Mouse (Mus musculus) hindbrain, embryonic 12.5 days (tissue): Measurements from ENCODE around the gene Homez. TPM values are rescaled to one million over a fixed set of nuclear protein-coding genes. Genes with fewer than 3 reads are reported as not detected.

Source experiments
- ATAC-seq: fragments of 200-750 bp; cut with Nextera tagmentation; 2 replicates; pipeline ENCODE4 v1.8.0; 2017; ENCODE audit warnings: moderate TSS enrichment; ENCODE audit not compliant: low FRiP score
- H3K27ac ChIP-seq: fragments of 300-500 bp; sonication (generic); 2 replicates; pipeline ENCODE4 v1.5.1; 2016; ENCODE audit warnings: mild to moderate bottlenecking
- H3K27me3 ChIP-seq: fragments of 300-500 bp; sonication (generic); 2 replicates; pipeline ENCODE4 v1.6.1; 2016; ENCODE audit warnings: mild to moderate bottlenecking
- H3K36me3 ChIP-seq: fragments of 300-500 bp; sonication (generic); 2 replicates; pipeline ENCODE4 v1.6.1; 2016; ENCODE audit warnings: mild to moderate bottlenecking
- H3K4me1 ChIP-seq: fragments of 300-500 bp; sonication (generic); 2 replicates; pipeline ENCODE4 v1.6.1; 2016
- H3K4me2 ChIP-seq: fragments of 300-500 bp; sonication (generic); replicated peaks from 2 replicates; pipeline ENCODE4 v1.6.1; 2016; ENCODE audit warnings: mild to moderate bottlenecking
- H3K4me3 ChIP-seq: fragments of 300-500 bp; sonication (generic); 2 replicates; pipeline ENCODE4 v1.5.1; 2016; ENCODE audit warnings: mild to moderate bottlenecking
- H3K9ac ChIP-seq: fragments of 300-500 bp; sonication (generic); 2 replicates; pipeline ENCODE4 v1.6.1; 2016; ENCODE audit warnings: mild to moderate bottlenecking, moderate library complexity
- H3K9me3 ChIP-seq: fragments of 300-500 bp; sonication (generic); replicated peaks from 2 replicates; pipeline ENCODE4 v1.6.1; 2016; ENCODE audit warnings: mild to moderate bottlenecking
- WGBS: fragments of 180-500 bp; shearing (Covaris S2); methylation state at CpG from one replicate; pipeline ENCODE4 v1.1.7; 2016; 5-methylcytosine and 5-hydroxymethylcytosine counted together
- polyA plus RNA-seq: library from polyadenylated mRNA; unstranded; fragments of >200 nt; fragmentation: Nextera tagmentation; extraction: Ambion mirVana; gene quantifications from 2 replicates; pipeline ENCODE4 v1.2.1, GENCODE M21; 2016

The Homez gene
- 11.0 and 14.0 TPM in 2 replicates for polyA plus RNA-seq

DNA sequence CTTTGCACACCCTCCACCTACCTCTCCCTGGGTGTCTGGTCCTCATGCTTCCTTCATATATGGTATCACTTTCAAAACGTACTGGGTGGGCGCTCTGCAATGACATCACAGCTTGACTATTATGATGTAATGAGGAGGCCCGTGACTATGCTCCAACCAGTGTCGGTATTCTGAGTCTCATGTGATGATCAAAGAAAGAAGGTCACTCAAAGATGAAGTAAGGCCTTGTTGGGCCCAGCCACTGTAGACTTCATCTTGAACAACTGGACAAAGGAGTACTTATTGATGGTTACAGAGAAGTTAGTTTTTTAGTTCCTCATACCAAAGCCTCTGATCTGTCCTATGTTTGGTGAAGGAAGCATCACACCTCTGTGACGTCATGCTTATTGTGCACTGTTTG lies at the start of gene Homez:
Homez (minus strand) TSS at position 101 of the 400 bp plus-strand sequence.
- WGBS = 87% methylated on average over 5 of the region's 5 CpGs
- H3K4me2 ChIP-seq = no peak within 1 kb of the TSS
- peaks cover 6% of the 10 kb centered on the region for H3K4me1 ChIP-seq
- H3K9me3 ChIP-seq = no peaks in the 10 kb centered on the region
- H3K9ac ChIP-seq = no peak within 1 kb of the TSS
- no peak within 1 kb of the TSS for H3K27ac ChIP-seq
- H3K4me3 ChIP-seq = no peak within 1 kb of the TSS
- ATAC-seq = no peak
- H3K27me3 ChIP-seq = 0 out of 2 replicates have a peak, but pooled peaks cover 3% of the 10 kb centered on the region
- H3K36me3 ChIP-seq = no peaks in the 10 kb centered on the region

DNA sequence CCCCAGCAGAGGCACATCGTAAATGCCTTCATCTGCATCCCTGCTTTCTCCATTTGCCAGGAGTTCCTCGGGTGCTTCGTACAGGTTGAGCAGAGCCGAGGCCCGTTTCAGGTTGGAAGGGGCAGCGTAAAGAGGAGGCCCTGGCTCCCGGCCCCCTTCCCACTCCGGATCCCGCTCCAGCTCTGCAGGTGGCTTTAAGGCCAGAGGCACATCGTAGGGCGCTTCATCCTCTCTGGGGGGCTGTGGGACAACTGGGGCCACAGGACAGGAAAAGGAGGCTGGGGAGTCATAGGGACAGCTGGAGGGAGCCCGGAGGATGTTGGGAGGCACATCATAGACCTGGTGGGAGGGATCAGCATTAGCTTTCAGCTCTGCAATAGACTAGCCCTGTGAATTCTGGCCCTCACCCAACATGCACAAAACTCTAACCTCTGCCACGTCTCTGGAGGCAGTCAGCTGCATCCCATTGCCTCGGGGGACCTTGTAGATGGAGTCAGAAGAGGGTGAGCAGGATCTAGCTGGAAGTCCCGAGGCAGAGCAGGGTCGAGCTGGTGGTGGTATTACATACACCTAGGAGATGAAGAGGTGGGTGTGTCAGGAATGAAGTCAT lies 49.4 kb upstream of the Homez start:
- Histone ChIP-seq H3K4me1 (peaks cover 17% of the 10 kb centered on the region), H3K27ac (no peak overlapping the region), H3K27me3 (no peaks in the 10 kb centered on the region), H3K9ac (no peak overlapping the region), H3K36me3 (peaks cover 54% of the 10 kb centered on the region), H3K9me3 (peaks cover 16% of the 10 kb centered on the region), H3K4me3 (no peak overlapping the region), H3K4me2 (no peak overlapping the region)
- no peak for ATAC-seq
- 92% methylated on average over 16 of the region's 16 CpGs for WGBS

DNA sequence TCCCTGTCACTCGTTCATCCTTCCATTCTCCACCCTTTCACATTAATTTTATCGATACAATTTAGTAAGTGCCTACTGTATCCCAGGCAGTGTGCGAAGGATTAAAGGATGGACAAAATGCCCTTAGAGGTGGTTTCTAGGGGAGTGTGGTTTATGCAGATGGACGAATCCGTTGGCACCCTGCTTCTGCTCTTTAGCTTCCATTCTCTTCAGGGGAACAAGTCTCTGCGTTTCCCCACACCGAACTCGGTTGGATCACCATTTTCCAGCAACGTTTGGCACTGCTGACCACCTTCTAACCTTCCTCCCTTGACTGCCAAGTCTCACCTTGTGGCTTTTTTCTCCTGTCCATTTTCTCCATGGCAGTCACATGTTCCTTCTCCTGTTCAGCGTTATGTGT lies 42.6 kb upstream of the Homez start:
- Histone ChIP-seq H3K9me3 (no peaks in the 10 kb centered on the region), H3K9ac (peak overlapping the region; percentile 99), H3K27ac (peak overlapping the region; percentile 92), H3K4me2 (peak overlapping the region; percentile 99), H3K27me3 (no peaks in the 10 kb centered on the region), H3K4me3 (peak overlapping the region; percentile 76), H3K4me1 (peaks cover 34% of the 10 kb centered on the region), H3K36me3 (peaks cover 40% of the 10 kb centered on the region)
- 15% methylated on average over 10 of the region's 10 CpGs for WGBS
- ATAC-seq = no peak; the same call in 1 of the 2 replicates

DNA sequence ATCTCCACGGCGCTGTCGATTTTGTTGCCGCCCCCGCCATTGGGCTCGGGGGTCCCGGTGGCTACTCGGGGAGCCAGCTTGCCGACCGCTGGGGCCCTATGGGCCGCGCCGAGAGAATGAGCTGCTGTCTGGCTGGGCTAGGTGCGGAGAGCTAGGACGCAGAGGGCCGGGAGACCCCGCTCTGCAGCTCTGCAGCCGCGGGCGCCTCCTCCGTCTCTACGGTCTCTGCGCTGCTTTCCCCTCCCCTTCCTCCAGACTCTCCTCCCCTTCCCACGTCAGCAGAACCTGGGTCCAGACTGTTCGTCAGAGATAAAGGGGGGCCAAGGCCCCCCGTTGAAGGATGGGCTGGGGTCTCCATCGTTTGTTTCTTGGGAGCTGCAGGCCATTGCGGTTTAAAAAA lies 42.1 kb upstream of the Homez start, which contains the start of gene Slc22a17:
Slc22a17 (minus strand) TSS at position 247 of the 400 bp plus-strand sequence.
- peak; percentile 95 for ATAC-seq
- Histone ChIP-seq H3K27me3 (no peaks in the 10 kb centered on the region), H3K4me1 (peaks cover 37% of the 10 kb centered on the region), H3K9me3 (no peaks in the 10 kb centered on the region), H3K9ac (peak within 1 kb of the TSS; percentile 99), H3K27ac (peak within 1 kb of the TSS; percentile 92), H3K4me3 (peak within 1 kb of the TSS; percentile 76), H3K36me3 (peaks cover 44% of the 10 kb centered on the region), H3K4me2 (peak within 1 kb of the TSS; percentile 99)
- WGBS = under 1% methylated on average over 28 of the region's 28 CpGs

DNA sequence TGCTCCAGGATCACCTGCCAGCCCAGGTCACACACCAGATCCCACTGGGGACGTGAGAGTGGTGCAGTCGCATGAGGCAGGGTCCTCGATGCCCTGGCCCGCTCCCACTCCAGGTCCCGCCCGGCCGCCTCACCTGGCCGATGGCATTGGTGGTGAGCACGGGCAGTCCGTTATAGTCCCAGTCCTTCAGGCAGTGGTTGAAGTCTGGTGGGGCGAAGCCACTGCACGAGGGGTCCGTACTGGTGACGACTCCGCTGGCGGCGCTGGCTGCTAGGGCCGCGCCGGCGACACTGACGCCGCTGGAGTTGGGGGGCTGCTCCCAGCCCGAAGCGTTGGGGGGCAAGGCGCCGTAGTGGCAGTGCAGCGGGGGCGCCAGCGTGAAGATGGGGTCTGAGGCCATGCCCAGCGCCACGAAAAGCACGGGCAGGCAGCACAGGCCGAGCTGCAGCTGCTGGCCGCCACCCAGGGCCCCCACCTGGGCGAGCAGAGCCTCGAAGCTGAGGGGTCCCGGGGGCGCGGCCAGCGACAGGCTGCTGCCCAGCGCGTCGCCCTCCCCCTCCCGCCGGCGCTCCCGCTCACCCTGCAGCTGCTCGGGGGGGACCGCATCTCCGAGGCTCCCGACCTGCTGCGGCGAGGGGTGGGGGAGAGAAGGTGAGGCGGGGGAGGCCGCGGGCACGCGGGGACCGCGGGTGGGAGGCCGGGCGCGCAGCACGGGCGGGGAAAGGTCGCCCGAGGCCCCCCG lies 41.5 kb upstream of the Homez start:
- H3K27me3 ChIP-seq = no peaks in the 10 kb centered on the region
- H3K9ac ChIP-seq = peak overlapping the region; percentile 99
- H3K4me3 ChIP-seq = peak overlapping the region; percentile 76
- H3K4me1 ChIP-seq = peaks cover 37% of the 10 kb centered on the region
- H3K27ac ChIP-seq = peak overlapping the region; percentile 92
- no peaks in the 10 kb centered on the region for H3K9me3 ChIP-seq
- peaks cover 48% of the 10 kb centered on the region for H3K36me3 ChIP-seq
- peak overlapping the region; percentile 99 for H3K4me2 ChIP-seq
- WGBS = 2% methylated on average over 59 of the region's 69 CpGs
- peak; percentile 75 for ATAC-seq

DNA sequence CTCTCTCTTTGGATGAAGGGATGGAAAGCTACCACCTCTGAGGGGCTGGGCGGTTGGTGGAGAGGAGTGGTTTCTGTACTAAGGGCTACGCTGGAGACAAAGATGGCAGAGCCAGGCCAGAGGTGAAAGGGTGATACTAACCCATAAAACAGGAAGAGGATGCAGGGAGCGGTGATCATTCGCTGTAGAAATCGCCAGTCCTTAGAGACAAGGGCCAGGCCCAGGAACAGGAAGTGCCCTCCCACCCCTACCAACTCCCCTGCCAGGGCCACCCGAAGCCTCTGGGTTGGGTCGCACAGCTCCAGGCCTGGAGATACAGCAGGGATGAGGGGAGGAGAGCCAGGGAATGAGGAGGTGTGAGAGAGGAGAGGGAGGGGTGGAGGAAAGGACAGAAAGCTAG lies 37.9 kb upstream of the Homez start:
- no peak overlapping the region for H3K4me3 ChIP-seq
- H3K27me3 ChIP-seq = no peaks in the 10 kb centered on the region
- H3K9ac ChIP-seq = no peak overlapping the region
- ATAC-seq = no peak
- no peak overlapping the region for H3K27ac ChIP-seq
- H3K36me3 ChIP-seq = peaks cover 53% of the 10 kb centered on the region
- no peak overlapping the region for H3K4me2 ChIP-seq
- peaks cover 35% of the 10 kb centered on the region for H3K4me1 ChIP-seq
- H3K9me3 ChIP-seq = no peaks in the 10 kb centered on the region
- WGBS = 79% methylated on average over 7 of the region's 7 CpGs

DNA sequence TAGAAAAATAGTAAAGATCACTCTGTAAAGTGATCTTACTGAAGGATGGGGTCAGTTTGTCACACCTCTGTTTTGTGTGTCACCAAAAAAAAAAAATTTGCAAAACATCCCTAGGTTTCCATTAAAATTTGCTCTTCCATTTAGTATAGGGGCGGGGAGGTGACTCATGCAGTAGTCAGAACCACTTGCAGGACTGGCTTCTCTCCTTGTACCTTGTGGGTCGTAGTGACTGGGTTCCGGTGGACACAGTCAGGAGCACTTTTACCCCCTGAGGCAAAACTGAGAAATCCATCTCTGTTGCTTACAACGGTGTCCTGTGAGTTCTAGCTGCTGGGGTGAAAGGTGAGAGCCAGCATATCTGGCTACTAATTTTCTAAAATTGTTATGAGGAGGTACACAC lies 32.9 kb upstream of the Homez start:
- no peaks in the 10 kb centered on the region for H3K27me3 ChIP-seq
- 87% methylated on average over 4 of the region's 4 CpGs for WGBS
- H3K27ac ChIP-seq = no peak overlapping the region
- no peak for ATAC-seq
- H3K4me2 ChIP-seq = no peak overlapping the region
- H3K9me3 ChIP-seq = no peaks in the 10 kb centered on the region
- no peak overlapping the region for H3K9ac ChIP-seq
- peaks cover 6% of the 10 kb centered on the region; the same call in 1 of the 2 replicates for H3K4me1 ChIP-seq
- no peak overlapping the region for H3K4me3 ChIP-seq
- H3K36me3 ChIP-seq = peaks cover 38% of the 10 kb centered on the region

DNA sequence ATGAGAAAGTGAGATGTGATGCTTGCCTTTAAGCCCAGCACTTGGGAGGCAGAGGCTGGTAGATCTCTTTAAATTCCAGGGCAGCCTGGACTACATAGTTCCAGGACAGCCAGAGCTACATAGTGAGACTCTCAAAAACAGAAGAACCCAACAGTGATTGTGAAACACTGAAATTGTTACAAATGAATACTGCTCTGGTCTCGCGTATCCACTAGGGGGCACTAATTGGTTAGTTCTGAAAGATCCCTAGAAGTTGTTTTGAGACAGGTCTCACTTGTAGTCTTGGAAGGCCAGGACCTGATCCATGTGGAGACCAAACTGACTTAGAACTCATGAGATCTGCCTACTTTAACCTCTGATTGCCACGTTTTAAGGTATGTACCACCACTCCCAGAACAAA lies 29.6 kb upstream of the Homez start:
- H3K27ac ChIP-seq = no peak overlapping the region
- no peaks in the 10 kb centered on the region for H3K27me3 ChIP-seq
- WGBS = 0% methylated on average over 3 of the region's 3 CpGs
- no peak overlapping the region for H3K4me3 ChIP-seq
- H3K9me3 ChIP-seq = no peaks in the 10 kb centered on the region
- H3K4me1 ChIP-seq = peaks cover 18% of the 10 kb centered on the region
- no peak overlapping the region for H3K9ac ChIP-seq
- ATAC-seq = peak; percentile 59
- peaks cover 36% of the 10 kb centered on the region for H3K36me3 ChIP-seq
- no peak overlapping the region for H3K4me2 ChIP-seq

DNA sequence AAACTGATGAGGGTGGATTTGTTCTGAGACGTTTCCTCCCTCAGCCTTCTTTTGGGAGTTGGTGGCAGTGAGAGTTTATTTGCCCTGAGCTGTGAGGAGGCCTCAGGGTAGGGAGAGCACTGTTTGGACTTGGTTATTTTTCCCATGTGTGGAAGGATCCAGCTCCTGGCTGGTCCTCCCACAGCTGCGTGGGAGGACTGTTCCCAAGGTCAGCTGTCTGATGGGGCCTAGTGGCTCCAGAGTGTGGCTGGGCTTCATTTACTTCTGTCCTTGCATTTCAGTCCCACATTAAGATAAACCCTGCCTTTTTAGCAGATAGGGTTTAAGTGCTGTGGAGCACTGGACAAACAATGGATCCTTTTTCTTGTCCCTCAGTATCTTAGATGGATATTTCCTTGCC lies 26.7 kb upstream of the Homez start:
- 74% methylated on average over 2 of the region's 2 CpGs for WGBS
- H3K36me3 ChIP-seq = peaks cover 33% of the 10 kb centered on the region
- no peaks in the 10 kb centered on the region for H3K27me3 ChIP-seq
- no peak for ATAC-seq
- no peak overlapping the region for H3K4me3 ChIP-seq
- H3K4me1 ChIP-seq = peaks cover 27% of the 10 kb centered on the region
- no peak overlapping the region for H3K27ac ChIP-seq
- no peak overlapping the region for H3K4me2 ChIP-seq
- H3K9me3 ChIP-seq = no peaks in the 10 kb centered on the region
- H3K9ac ChIP-seq = no peak overlapping the region

DNA sequence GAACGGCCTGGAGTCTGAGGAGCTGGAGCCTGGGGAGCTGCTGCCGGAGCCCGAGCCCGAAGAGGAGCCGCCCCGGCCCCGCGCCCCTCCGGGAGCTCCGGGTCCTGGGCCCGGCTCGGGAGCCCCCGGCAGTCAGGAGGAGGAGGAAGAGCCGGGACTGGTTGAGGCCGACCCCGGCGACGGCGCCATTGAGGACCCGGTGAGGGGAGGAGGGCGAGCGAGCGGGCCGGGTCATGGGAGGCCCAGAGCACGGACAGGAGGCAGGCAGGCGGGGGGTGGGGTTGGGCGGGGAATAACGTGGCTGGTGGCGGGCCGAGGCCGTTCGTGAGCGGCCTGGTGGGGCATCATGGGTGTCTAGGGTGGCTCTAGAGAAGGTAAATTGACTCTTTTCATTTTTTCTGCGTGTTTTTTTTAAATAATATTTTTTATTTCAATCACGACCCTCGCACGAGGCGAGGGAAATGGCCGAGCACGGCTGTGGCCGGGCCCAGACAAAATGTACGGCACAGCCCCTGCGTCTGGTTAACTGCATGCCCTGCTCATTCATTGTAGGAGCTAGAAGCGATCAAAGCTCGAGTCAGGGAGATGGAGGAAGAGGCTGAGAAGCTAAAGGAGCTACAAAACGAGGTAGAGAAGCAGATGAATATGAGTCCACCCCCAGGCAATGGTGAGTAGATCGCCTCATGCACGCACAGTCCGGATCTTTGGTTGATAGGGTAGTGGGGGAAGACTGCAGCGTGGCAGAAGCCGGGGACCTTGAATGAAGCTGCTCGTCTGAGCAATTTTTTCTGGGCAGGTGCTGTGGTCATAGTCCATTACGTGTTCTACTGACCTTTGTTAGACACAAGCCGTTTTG lies 23.8 kb upstream of the Homez start:
- H3K27me3 ChIP-seq = no peaks in the 10 kb centered on the region
- WGBS = under 1% methylated on average over 54 of the region's 54 CpGs
- peaks cover 27% of the 10 kb centered on the region for H3K4me1 ChIP-seq
- H3K4me2 ChIP-seq = peak overlapping the region; percentile 65
- peak; percentile 59 for ATAC-seq
- no peaks in the 10 kb centered on the region for H3K9me3 ChIP-seq
- H3K4me3 ChIP-seq = peak overlapping the region; percentile 80
- peak overlapping the region; percentile 97 for H3K9ac ChIP-seq
- peak overlapping the region; percentile 94 for H3K27ac ChIP-seq
- peaks cover 33% of the 10 kb centered on the region for H3K36me3 ChIP-seq

DNA sequence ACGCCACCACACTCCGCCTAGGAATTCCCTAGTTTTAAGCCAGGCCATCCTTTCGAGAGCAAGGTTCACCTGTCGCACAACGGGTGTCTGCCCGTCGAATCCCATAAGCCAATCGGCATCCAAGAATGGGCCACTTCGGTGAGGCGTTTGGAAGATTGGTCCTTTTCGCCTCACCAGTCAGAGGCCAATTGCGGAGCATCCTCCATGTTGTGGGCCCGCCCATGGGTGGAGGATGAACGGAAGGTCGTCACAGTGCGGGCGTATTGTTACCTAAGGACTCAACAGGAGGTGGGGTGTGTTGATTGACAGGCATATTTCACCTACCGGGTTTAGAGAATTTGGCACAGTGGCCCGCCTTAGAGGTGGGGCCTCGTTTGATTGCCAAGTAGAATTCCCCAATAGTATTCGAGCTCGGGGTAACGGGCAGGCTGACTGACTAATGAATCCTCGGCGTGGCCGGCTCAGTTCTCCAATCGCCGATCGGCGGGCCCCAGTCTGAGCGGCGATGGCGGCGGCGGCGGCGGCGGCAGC lies 23.0 kb upstream of the Homez start:
- peaks cover 27% of the 10 kb centered on the region for H3K4me1 ChIP-seq
- H3K36me3 ChIP-seq = peaks cover 29% of the 10 kb centered on the region
- peak overlapping the region; percentile 65 for H3K4me2 ChIP-seq
- under 1% methylated on average over 38 of the region's 38 CpGs for WGBS
- ATAC-seq = peak; percentile 100
- peak overlapping the region; percentile 94 for H3K27ac ChIP-seq
- H3K9ac ChIP-seq = peak overlapping the region; percentile 97
- peak overlapping the region; percentile 80 for H3K4me3 ChIP-seq
- no peaks in the 10 kb centered on the region for H3K9me3 ChIP-seq
- H3K27me3 ChIP-seq = no peaks in the 10 kb centered on the region

DNA sequence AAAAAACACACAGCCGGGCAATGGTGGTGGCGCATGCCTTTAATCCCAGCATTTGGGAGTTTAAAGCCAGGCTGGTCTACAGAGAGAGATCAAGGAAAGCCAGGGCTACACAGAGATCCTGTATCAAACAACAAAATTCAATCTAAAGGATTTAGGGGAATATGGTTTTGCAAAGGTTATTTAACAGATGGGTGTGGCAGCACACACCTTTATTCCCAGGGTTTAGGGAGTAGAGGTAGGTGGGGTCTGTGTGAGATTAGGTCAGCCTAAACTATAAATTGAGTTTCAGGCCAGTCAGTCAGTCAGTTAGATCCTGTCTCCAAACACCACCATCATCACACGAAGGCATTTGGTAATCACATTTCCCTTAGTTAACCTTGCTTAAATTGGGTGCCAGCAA lies 21.4 kb upstream of the Homez start, which contains the start of gene Pabpn1:
Pabpn1 (plus strand) TSS at position 301 of the 400 bp plus-strand sequence.
- H3K4me1 ChIP-seq = peaks cover 23% of the 10 kb centered on the region
- H3K9ac ChIP-seq = no peak within 1 kb of the TSS
- no peak for ATAC-seq
- peaks cover 17% of the 10 kb centered on the region for H3K36me3 ChIP-seq
- WGBS = 96% methylated on average over 3 of the region's 3 CpGs
- peak within 1 kb of the TSS; percentile 80 for H3K4me3 ChIP-seq
- peak within 1 kb of the TSS; percentile 81 for H3K27ac ChIP-seq
- H3K27me3 ChIP-seq = no peaks in the 10 kb centered on the region
- H3K9me3 ChIP-seq = no peaks in the 10 kb centered on the region
- H3K4me2 ChIP-seq = peak within 1 kb of the TSS; percentile 45
